Mouse (Mus musculus) stomach, embryonic 14.5 days (tissue): ENCODE data around the gene Pstpip1. TPM values are rescaled to one million over a fixed set of nuclear protein-coding genes. Genes with fewer than 3 reads are reported as not detected.

Source experiments
- ATAC-seq: fragments of 200-750 bp; cut with Nextera tagmentation; 2 replicates; pipeline ENCODE4 v1.8.0; 2017; ENCODE audit warnings: low read depth, moderate TSS enrichment; ENCODE audit not compliant: insufficient number of reproducible peaks, insufficient read depth, low FRiP score
- H3K27ac ChIP-seq: fragments of 300-500 bp; sonication (generic); 2 replicates; pipeline ENCODE4 v1.5.1; 2014; ENCODE audit warnings: mild to moderate bottlenecking, low read length, moderate library complexity, mixed read lengths
- H3K27me3 ChIP-seq: fragments of 300-500 bp; sonication (generic); 2 replicates; pipeline ENCODE4 v1.6.1; 2014; ENCODE audit warnings: low read length, control low read depth, mixed read lengths; ENCODE audit not compliant: control insufficient read depth, insufficient read depth
- H3K36me3 ChIP-seq: fragments of 300-500 bp; sonication (generic); 2 replicates; pipeline ENCODE4 v1.6.1; 2014; ENCODE audit warnings: mild to moderate bottlenecking, control low read depth, low read length, moderate library complexity, mixed read lengths; ENCODE audit not compliant: control insufficient read depth, insufficient read depth
- H3K4me1 ChIP-seq: fragments of 300-500 bp; sonication (generic); 2 replicates; pipeline ENCODE4 v1.6.1; 2014; ENCODE audit warnings: low read length, control low read depth, mixed read lengths; ENCODE audit not compliant: control insufficient read depth, insufficient read depth
- H3K4me2 ChIP-seq: fragments of 300-500 bp; sonication (generic); replicated peaks from 2 replicates; pipeline ENCODE4 v1.6.1; 2014; ENCODE audit warnings: low read depth, low read length, control low read depth
- H3K4me3 ChIP-seq: fragments of 300-500 bp; sonication (generic); 2 replicates; pipeline ENCODE4 v1.5.1; 2014; ENCODE audit warnings: low read depth, low read length, control low read depth
- H3K9ac ChIP-seq: fragments of 300-500 bp; sonication (generic); replicated peaks from 2 replicates; pipeline ENCODE4 v1.6.1; 2014; ENCODE audit warnings: low read depth, mild to moderate bottlenecking, control low read depth, low read length, moderate library complexity, mixed read lengths
- H3K9me3 ChIP-seq: fragments of 300-500 bp; sonication (generic); 2 replicates; pipeline ENCODE4 v1.6.1; 2016; ENCODE audit warnings: low read depth, low read length, control low read depth; ENCODE audit not compliant: control insufficient read depth
- WGBS: fragments of 180-500 bp; shearing (Covaris S2); extraction: QIAGEN DNeasy Blood & Tissue Kit; methylation state at CpG from one replicate; pipeline ENCODE4 v1.1.7; 2014; 5-methylcytosine and 5-hydroxymethylcytosine counted together
- polyA plus RNA-seq: library from polyadenylated mRNA; unstranded; fragments of >200 nt; fragmentation: Nextera tagmentation; extraction: Ambion mirVana; gene quantifications from 2 replicates; pipeline ENCODE4 v1.2.1, GENCODE M21; 2014

The Pstpip1 gene
- polyA plus RNA-seq, 1 experiment from 2014 or later = 0.93 TPM

DNA sequence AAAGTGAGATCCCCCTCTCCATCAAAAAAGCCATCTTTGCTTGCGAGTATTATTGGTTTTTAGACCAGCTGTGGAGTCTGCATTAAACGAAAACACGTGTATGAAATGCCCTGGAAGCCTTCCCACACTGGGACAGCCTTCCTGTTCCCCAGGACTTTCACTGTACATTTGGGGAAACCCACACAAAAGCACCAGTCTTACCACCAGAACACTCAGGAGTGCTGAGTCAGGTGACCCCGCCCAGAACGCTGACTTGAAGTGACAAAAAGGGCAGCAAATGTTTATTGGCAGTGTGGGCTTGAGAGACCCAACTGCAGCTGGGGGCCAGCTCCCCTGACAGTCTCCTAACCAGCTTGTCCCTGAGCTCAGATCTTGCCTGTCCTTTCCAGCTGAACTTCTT is 76.4 kb downstream of the Pstpip1 start:
- no peak overlapping the region for H3K4me3 ChIP-seq
- H3K4me2 ChIP-seq = no peak overlapping the region
- no peak for ATAC-seq
- H3K4me1 ChIP-seq = 0 out of 2 replicates have a peak, but pooled peaks cover 5% of the 10 kb centered on the region
- H3K9me3 ChIP-seq = no peaks in the 10 kb centered on the region
- no peaks in the 10 kb centered on the region for H3K36me3 ChIP-seq
- H3K27ac ChIP-seq = no peak overlapping the region
- 43% methylated on average over 5 of the region's 5 CpGs for WGBS
- no peaks in the 10 kb centered on the region for H3K27me3 ChIP-seq
- H3K9ac ChIP-seq = no peak overlapping the region

DNA sequence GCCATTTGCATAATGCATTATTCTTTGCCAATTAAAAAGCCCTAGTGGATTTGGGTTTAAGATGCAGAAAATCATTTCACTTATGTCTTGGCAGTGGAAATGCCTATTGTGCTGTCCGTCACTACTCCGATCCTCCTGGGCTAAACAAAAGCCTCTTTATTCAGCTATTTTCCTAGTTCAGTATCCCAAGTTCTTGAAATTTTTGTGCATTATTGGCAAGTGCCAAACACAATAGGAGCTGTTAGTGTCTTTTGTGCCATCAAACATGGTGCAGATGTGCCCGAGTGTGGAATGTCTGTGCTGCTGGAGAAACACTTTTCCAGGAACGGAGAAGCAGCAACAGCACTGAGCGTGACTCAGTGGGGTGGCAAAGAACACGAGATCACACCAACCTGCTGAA is 77.9 kb downstream of the Pstpip1 start:
- WGBS = 68% methylated on average over 6 of the region's 6 CpGs

DNA sequence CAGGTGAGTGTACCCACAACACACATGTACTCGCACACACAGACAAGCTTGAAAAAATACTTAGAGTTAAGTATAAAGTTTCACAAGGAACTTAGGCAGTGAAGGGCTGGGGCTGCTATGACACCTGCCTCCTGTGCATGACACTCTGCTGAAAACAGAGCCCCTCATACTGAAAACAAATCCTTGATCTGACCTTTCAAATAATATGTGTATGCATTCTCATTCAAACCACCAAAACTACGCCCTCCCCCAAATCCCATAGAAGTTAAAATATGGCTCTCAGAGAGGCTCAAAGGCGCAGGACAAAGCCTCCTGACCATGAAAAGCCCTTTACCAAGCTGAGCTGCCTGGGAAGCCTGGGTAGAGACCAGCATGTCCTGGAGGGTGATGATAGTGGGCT is 85.6 kb downstream of the Pstpip1 start:
- H3K27ac ChIP-seq = no peak overlapping the region
- no peak overlapping the region for H3K9ac ChIP-seq
- 87% methylated on average over 3 of the region's 3 CpGs for WGBS
- H3K4me3 ChIP-seq = no peak overlapping the region
- no peak for ATAC-seq
- H3K4me1 ChIP-seq = no peaks in the 10 kb centered on the region
- H3K27me3 ChIP-seq = no peaks in the 10 kb centered on the region
- no peaks in the 10 kb centered on the region for H3K36me3 ChIP-seq
- H3K4me2 ChIP-seq = no peak overlapping the region
- no peaks in the 10 kb centered on the region for H3K9me3 ChIP-seq

More for the DNA sequence above, 77.9 kb downstream of the Pstpip1 start:
- Histone ChIP-seq H3K4me1 (0 out of 2 replicates have a peak, but pooled peaks cover 5% of the 10 kb centered on the region), H3K4me3 (no peak overlapping the region), H3K27ac (no peak overlapping the region), H3K9ac (no peak overlapping the region), H3K9me3 (no peaks in the 10 kb centered on the region), H3K27me3 (no peaks in the 10 kb centered on the region), H3K36me3 (no peaks in the 10 kb centered on the region), H3K4me2 (no peak overlapping the region)
- ATAC-seq = no peak

- WGBS = 79% methylated on average over 4 of the region's 4 CpGs
- no peak overlapping the region for H3K27ac ChIP-seq
- H3K4me1 ChIP-seq = no peaks in the 10 kb centered on the region
- no peak overlapping the region for H3K4me2 ChIP-seq
- H3K9me3 ChIP-seq = no peaks in the 10 kb centered on the region
- H3K4me3 ChIP-seq = no peak overlapping the region
- H3K9ac ChIP-seq = no peak overlapping the region
- no peaks in the 10 kb centered on the region for H3K36me3 ChIP-seq
- H3K27me3 ChIP-seq = no peaks in the 10 kb centered on the region
- no peak for ATAC-seq
Measured at GRCm38 (mm10) chr9:56177354-56177753, 87.6 kb downstream of the Pstpip1 start.

Other genes with a start within 250 kb of the Pstpip1 start
- 12.1 and 13.3 TPM in 2 replicates for gene Scaper, start 151.8 kb upstream of the Pstpip1 start, polyA plus RNA-seq
- not detected in 2 replicates for gene 4930563M21Rik, start 79.4 kb upstream of the Pstpip1 start, polyA plus RNA-seq
- 243 and 247 TPM in 2 replicates for gene Rcn2, start 48.1 kb upstream of the Pstpip1 start, polyA plus RNA-seq
- gene Tspan3, start 75.5 kb downstream of the Pstpip1 start, polyA plus RNA-seq = 489 and 499 TPM in 2 replicates